Mouse (Mus musculus) erythroblast, embryonic 14.5 days (primary cell): ENCODE results near the gene Fzd4.

Experiments
- GATA1 ChIP-seq: IDR thresholded peaks from 2 replicates; pipeline ENCODE4 v1.6.1; 2012; ENCODE audit warnings: low read length, inconsistent platforms, mixed read lengths
- TAL1 ChIP-seq: IDR thresholded peaks from 3 replicates; pipeline ENCODE4 v1.6.1; 2012; ENCODE audit warnings: low read length, inconsistent platforms, mixed read lengths

GRCm38 (mm10) chr7:89431185-89431584 is 27.0 kb downstream of the Fzd4 start:
- TF ChIP-seq GATA1 (no peak), TAL1 (no peak)
